Mouse (Mus musculus) induced T-regulatory cell, adult 2 months (primary cell): ENCODE data around the gene Zc4h2.

Source experiments
- DNase-seq: peaks from one replicate; pipeline ENCODE4 v3.0.0-alpha.2; 2012; ENCODE audit warnings: low read depth

Zc4h2 gene

DNA sequence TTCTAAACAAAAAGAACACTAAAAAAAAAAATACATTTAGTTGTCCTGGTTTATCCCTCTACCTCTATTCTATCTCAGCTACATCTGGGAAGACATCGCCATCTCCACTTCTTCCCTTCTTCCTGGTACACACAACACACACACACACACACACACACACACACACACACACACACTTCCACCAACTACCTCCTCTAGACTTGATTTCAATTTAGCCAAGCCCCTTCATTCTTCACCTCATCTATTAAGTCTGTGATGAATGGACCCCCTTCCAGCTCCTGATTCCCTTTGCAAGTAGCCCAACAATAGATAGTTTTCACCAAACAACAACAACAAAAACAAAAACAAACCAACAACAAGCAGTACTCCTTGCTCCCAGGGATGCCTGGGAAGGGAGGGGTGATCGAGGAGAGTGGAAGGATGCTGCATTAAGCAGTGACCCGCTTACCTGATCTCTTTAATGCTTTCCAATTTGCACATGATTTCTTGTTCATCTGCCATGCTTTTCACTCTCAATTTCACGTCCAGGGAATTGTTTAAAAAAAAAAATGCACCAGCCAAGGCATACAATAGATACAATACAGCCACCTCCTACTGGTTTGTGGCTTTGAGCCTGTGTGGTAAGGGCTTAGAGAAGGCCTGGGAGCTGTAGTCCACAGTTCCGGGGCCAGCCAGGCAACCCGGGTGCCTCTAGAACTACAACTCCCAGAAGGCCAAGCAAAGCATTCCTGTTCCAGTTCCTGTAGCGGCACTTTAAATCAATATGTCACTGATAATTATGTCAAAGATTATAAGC, at the start of gene Zc4h2:
TSS of gene Zc4h2 (minus strand) at position 706 of the 796 bp plus-strand sequence.
- DNase-seq: peak; percentile 71

- peak; percentile 14 for DNase-seq
These were observed 28.8 kb upstream of the Zc4h2 start for GRCm38 (mm10) chrX:95687119-95687518.

GRCm38 (mm10) chrX:95682206-95682605, 23.9 kb upstream of the Zc4h2 start:
- DNase-seq: no peak

DNA sequence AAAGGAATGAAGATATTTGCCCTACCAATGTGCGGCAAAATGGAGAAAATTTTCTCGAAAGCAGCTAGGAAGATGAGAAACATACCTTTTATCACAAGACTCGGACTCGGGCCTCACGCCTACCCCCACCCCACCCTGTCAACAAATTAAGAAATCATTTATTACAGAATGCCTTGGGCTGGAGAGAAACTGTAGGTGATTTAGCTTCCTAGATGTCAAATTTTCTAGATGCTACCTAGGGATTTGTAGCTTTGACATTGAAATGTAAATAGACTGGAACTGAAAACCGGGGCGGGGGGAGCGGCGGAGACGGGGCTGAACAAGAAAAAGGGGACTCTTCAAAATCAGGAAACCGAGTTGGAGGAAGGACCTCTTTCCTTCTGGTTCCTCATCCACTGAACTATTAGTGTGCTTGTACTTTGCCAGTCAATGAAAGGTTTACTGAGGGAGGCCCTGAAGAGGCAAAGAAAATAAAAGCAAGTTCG, 333 bp upstream of the Zc4h2 start:
- no peak for DNase-seq

- DNase-seq: no peak
These were observed 57.7 kb downstream of the Zc4h2 start for GRCm38 (mm10) chrX:95600609-95601008.
